In the genomic region with DNA sequence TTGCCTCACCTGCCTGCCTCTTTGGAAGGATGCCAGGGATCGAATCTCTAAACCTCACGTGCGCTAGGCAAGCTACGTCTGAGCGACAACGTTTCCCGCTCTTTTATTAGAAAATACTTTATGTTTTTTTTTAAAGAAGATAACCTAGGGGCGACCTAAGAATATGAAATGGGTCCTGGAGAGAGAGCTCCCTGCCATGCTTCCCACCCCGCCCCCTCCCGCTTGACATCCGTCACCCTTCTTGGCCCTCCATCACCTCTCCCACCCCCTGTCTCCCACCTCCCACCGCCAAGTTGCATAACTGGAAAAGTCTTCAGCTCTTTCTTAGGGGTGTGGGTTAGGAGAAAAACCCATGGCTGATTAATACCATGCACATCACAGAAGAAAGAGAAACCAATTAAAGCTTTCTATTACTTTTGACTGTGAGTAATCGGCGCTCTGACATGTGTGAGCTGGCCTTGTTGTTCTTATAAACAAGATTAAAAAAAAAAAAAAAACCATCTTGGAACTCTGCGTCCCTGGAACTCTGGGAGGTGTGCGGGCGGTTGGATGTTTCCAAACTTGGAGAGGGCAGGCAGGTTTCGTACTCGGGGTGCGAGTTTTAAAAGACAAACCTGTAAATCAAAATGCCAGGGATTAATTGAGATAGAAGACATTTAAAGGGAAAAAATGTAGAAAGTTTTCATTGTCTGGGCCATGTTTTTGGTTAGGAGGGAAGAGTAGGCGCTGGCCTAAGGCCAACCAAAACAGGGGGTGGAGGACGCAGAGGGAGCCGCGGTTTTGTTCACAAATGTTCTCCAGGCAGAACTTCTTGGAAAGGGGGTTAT, we compare ENCODE assay signal across 12 mouse cellular contexts.
A peak's percentile ranks its signal among the peaks of the same experiment; 100 is the strongest.
DNase-seq lines count a peak whose midpoint lies in the region; ATAC-seq lines count a peak whose summit lies in the region.
"Had no signal": no experiment of that assay in that cellular context is flagged by ENCODE, and none has a peak within 500 bp of the region (broad histone marks: within the 10 kb centered on the region; RNA-seq: fewer than 3 reads in every experiment).

No protein-coding gene starts in this region.

- no peaks in the 10 kb centered on the region for H3K27me3 ChIP-seq in hindbrain, embryonic 13.5 days
- H3K27me3 ChIP-seq: CH12.LX; intestine, embryonic 15.5 days had no signal

- peaks cover 13% of the 10 kb centered on the region for H3K9me3 ChIP-seq in hindbrain, embryonic 13.5 days
- H3K9me3 ChIP-seq: intestine, embryonic 15.5 days had no signal

- H3K4me2 ChIP-seq in hindbrain, embryonic 13.5 days: no peak overlapping the region
- H3K4me2 ChIP-seq: intestine, embryonic 15.5 days had no signal

- peak; percentile 81 for DNase-seq in heart, adult 18-20 months
- no peak for DNase-seq in heart, postnatal 25 days (ENCODE audit: low spot score)
- DNase-seq in adrenal gland, adult 8-10 months: peak; percentile 46
- DNase-seq in heart, postnatal 14 days: peak; percentile 64 to 67
- peak; percentile 56 for DNase-seq in lung, postnatal 10 days
- no peak for DNase-seq in cerebellum, adult 8-10 months
- no peak for DNase-seq in right cerebral cortex, adult 18-20 months

- no peak for ATAC-seq in hindbrain, embryonic 13.5 days (ENCODE audit: low FRiP score)
- ATAC-seq: intestine, embryonic 15.5 days had no signal

- H3K9ac ChIP-seq in hindbrain, embryonic 13.5 days: no peak overlapping the region
- H3K9ac ChIP-seq: intestine, embryonic 15.5 days had no signal

- WGBS in hindbrain, embryonic 13.5 days: 87% methylated on average over 24 of the region's 24 CpGs

- H3K27ac ChIP-seq in hindbrain, embryonic 13.5 days: no peak overlapping the region
- H3K27ac ChIP-seq: intestine, embryonic 15.5 days had no signal

- peaks cover 11% of the 10 kb centered on the region for H3K4me1 ChIP-seq in hindbrain, embryonic 13.5 days (replicated peaks)
- H3K4me1 ChIP-seq: megakaryocyte, embryonic 14.5 days had no signal

- H3K36me3 ChIP-seq in hindbrain, embryonic 13.5 days: no peaks in the 10 kb centered on the region
- H3K36me3 ChIP-seq: intestine, embryonic 15.5 days had no signal

- no peak overlapping the region for H3K4me3 ChIP-seq in hindbrain, embryonic 13.5 days
- H3K4me3 ChIP-seq: erythroblast, embryonic 14.5 days; intestine, embryonic 15.5 days; megakaryocyte, embryonic 14.5 days had no signal

- intact Hi-C loops in heart, postnatal 25 days (cut with DNase I): no loop called here
- intact Hi-C loops in heart, postnatal 14 days (cut with DNase I): loop anchor here (5.0 kb wide), 1 partner anchor 76 kb away; a partner anchor contains a TSS

Comparison
In these comparisons a context has a peak if more than half of its experiments do, and no peak if none do; other contexts are left out.
1. DNase-seq: peak in heart, adult 18-20 months (2 of 2), adrenal gland, adult 8-10 months (single experiment), heart, postnatal 14 days (2 of 2) and lung, postnatal 10 days (single experiment); none in heart, postnatal 25 days (single experiment), cerebellum, adult 8-10 months (single experiment) and right cerebral cortex, adult 18-20 months (single experiment).